Mouse (Mus musculus) G1E (cell line): ENCODE data around the gene Gm20715.

Experiments
- CTCF ChIP-seq: IDR thresholded peaks from 2 replicates; pipeline ENCODE4 v1.5.1; 2012; ENCODE audit warnings: low read depth, low read length, inconsistent platforms, mixed read lengths
- GATA1 ChIP-seq: IDR thresholded peaks from 2 replicates; pipeline ENCODE4 v1.6.1; 2012; ENCODE audit warnings: borderline replicate concordance, low read length, inconsistent platforms, mixed read lengths
- GATA2 ChIP-seq: IDR thresholded peaks from 2 replicates; pipeline ENCODE4 v1.6.1; 2012; ENCODE audit warnings: low read depth, low read length, inconsistent platforms, borderline replicate concordance
- TAL1 ChIP-seq: conservative IDR thresholded peaks from 2 replicates; pipeline ENCODE4 v1.6.1; 2012; ENCODE audit warnings: low read depth, low read length, inconsistent platforms, mixed read lengths

GRCm38 (mm10) chr7:6362268-6363046 lies 47.6 kb upstream of the Gm20715 start:
- TF ChIP-seq CTCF = no peak
- no peak for TF ChIP-seq GATA1
- TF ChIP-seq GATA2 = no peak
- TF ChIP-seq TAL1 = no peak
